Mouse (Mus musculus): ENCODE measurements around the gene Sec62.

Gene Sec62

GRCm38 (mm10) chr3:30792737-30793402 lies at the start of gene Sec62:
Gene Sec62, plus strand, starts transcription at chr3:30792875.
- peak; percentile 67 to 90 for DNase-seq (ENCODE audit: low read depth in 1 of 2, low spot score in 2 of 2)

GRCm38 (mm10) chr3:30742891-30743290 lies 49.8 kb upstream of the Sec62 start:
- no peak for DNase-seq (ENCODE audit: low read depth in 1 of 2, low spot score in 2 of 2)

- DNase-seq (ENCODE audit: low read depth in 1 of 2, low spot score in 2 of 2): no peak
These were observed 46.7 kb upstream of the Sec62 start, which contains the start of gene Samd7 for GRCm38 (mm10) chr3:30746006-30746405. Gene Samd7, plus strand, starts transcription at chr3:30746293.

- no peak for DNase-seq (ENCODE audit: low read depth in 1 of 2, low spot score in 2 of 2)
These were observed 44.4 kb upstream of the Sec62 start for GRCm38 (mm10) chr3:30748316-30748715.

- DNase-seq (ENCODE audit: low read depth in 1 of 2, low spot score in 2 of 2): no peak
These were observed 38.0 kb upstream of the Sec62 start for GRCm38 (mm10) chr3:30754696-30755095.

- no peak for DNase-seq (ENCODE audit: low read depth in 1 of 2, low spot score in 2 of 2)
These were observed 27.8 kb upstream of the Sec62 start for GRCm38 (mm10) chr3:30764877-30765276.

- DNase-seq (ENCODE audit: low read depth in 1 of 2, low spot score in 2 of 2): peak in 1 of 2 experiments; percentile 2
These were observed 27.2 kb upstream of the Sec62 start for GRCm38 (mm10) chr3:30765311-30766027.

GRCm38 (mm10) chr3:30766177-30766576 lies 26.5 kb upstream of the Sec62 start:
- DNase-seq (ENCODE audit: low read depth in 1 of 2, low spot score in 2 of 2): no peak

- no peak for DNase-seq (ENCODE audit: low read depth in 1 of 2, low spot score in 2 of 2)
These were observed 25.4 kb upstream of the Sec62 start for GRCm38 (mm10) chr3:30767271-30767670.

GRCm38 (mm10) chr3:30769755-30770515 lies 22.7 kb upstream of the Sec62 start:
- no peak for DNase-seq (ENCODE audit: low read depth in 1 of 2, low spot score in 2 of 2)

GRCm38 (mm10) chr3:30771560-30771959 lies 21.1 kb upstream of the Sec62 start:
- no peak for DNase-seq (ENCODE audit: low read depth in 1 of 2, low spot score in 2 of 2)

- DNase-seq (ENCODE audit: low read depth in 1 of 2, low spot score in 2 of 2): no peak
These were observed 20.0 kb upstream of the Sec62 start for GRCm38 (mm10) chr3:30772631-30773030.

GRCm38 (mm10) chr3:30774677-30775076 lies 18.0 kb upstream of the Sec62 start:
- no peak for DNase-seq (ENCODE audit: low read depth in 1 of 2, low spot score in 2 of 2)

GRCm38 (mm10) chr3:30777984-30778383 lies 14.7 kb upstream of the Sec62 start:
- DNase-seq (ENCODE audit: low read depth in 1 of 2, low spot score in 2 of 2): no peak

- DNase-seq (ENCODE audit: low read depth in 1 of 2, low spot score in 2 of 2): no peak
These were observed 4.1 kb upstream of the Sec62 start for GRCm38 (mm10) chr3:30788531-30788930.

- peak in 1 of 2 experiments; percentile 9 for DNase-seq (ENCODE audit: low read depth in 1 of 2, low spot score in 2 of 2)
These were observed 937 bp downstream of the Sec62 start for GRCm38 (mm10) chr3:30793403-30794221.

- DNase-seq (ENCODE audit: low read depth in 1 of 2, low spot score in 2 of 2): no peak
These were observed 9.5 kb downstream of the Sec62 start for GRCm38 (mm10) chr3:30802171-30802570.

GRCm38 (mm10) chr3:30812881-30813280 lies 20.2 kb downstream of the Sec62 start:
- no peak for DNase-seq (ENCODE audit: low read depth in 1 of 2, low spot score in 2 of 2)

- no peak for DNase-seq (ENCODE audit: low read depth in 1 of 2, low spot score in 2 of 2)
These were observed 26.0 kb downstream of the Sec62 start for GRCm38 (mm10) chr3:30818630-30819125.

GRCm38 (mm10) chr3:30822163-30822562 lies 29.5 kb downstream of the Sec62 start:
- no peak for DNase-seq (ENCODE audit: low read depth in 1 of 2, low spot score in 2 of 2)

GRCm38 (mm10) chr3:30826069-30826468 lies 33.4 kb downstream of the Sec62 start:
- DNase-seq (ENCODE audit: low read depth in 1 of 2, low spot score in 2 of 2): no peak

All from monocyte, adult 2 months (primary cell).